Mouse (Mus musculus) B cell, adult (primary cell): Measurements from ENCODE around the gene Cyp2d12. TPM values are rescaled to one million over a fixed set of nuclear protein-coding genes. Genes with fewer than 3 reads are reported as not detected.

Experiments used
- total RNA-seq: library from RNA; stranded (reverse); gene quantifications from 4 replicates; pipeline ENCODE4 v1.2.4, GENCODE M21; 2023; ENCODE audit not compliant: inconsistent age

Gene Cyp2d12
- total RNA-seq, result not detected in 4 replicates

GRCm38 (mm10) chr15:82554531-82555230 is at the start of gene Cyp2d12:
TSS of gene Cyp2d12 (plus strand) at chr15:82555072.

Other genes starting within 250 kb of the Cyp2d12 start
- 44.4 to 66.9 TPM (median 50.7 TPM) in 4 replicates for gene Naga, start 216.1 kb upstream of the Cyp2d12 start, total RNA-seq
- 0.24 TPM in 1 of 4 replicates, not detected in the others for gene Pheta2, start 216.1 kb upstream of the Cyp2d12 start, total RNA-seq
- 85.5 to 111 TPM (median 94.6 TPM) in 4 replicates for gene Smdt1, start 216.1 kb upstream of the Cyp2d12 start, total RNA-seq
- gene Ndufa6, start 200.8 kb upstream of the Cyp2d12 start, total RNA-seq, result 95.5 to 108 TPM (median 98.9 TPM) in 4 replicates
- 4.4 to 8.3 TPM (median 6.6 TPM) in 4 replicates for gene Cyp2d22, start 174.8 kb upstream of the Cyp2d12 start, total RNA-seq
- not detected in 4 replicates for gene Cyp2d11, start 161.1 kb upstream of the Cyp2d12 start, total RNA-seq
- gene Cyp2d10, start 147.9 kb upstream of the Cyp2d12 start, total RNA-seq, result not detected in 4 replicates
- not detected in 4 replicates for gene Cyp2d9, start 121.6 kb upstream of the Cyp2d12 start, total RNA-seq
- not detected in 4 replicates for gene Cyp2d34, start 65.9 kb downstream of the Cyp2d12 start, total RNA-seq
- gene Cyp2d40, start 209.1 kb downstream of the Cyp2d12 start, total RNA-seq, result not detected in 4 replicates
- 0.42 TPM in 2 of 4 replicates, not detected in the others for gene Cyp2d26, start 239.2 kb downstream of the Cyp2d12 start, total RNA-seq